Mouse (Mus musculus) CH12F3 (cell line): ENCODE measurements around the gene Efna5.

ENCODE experiments used
- in situ Hi-C: fragments of 300-500 bp; cut with MboI; formaldehyde crosslinking; loops from 2 replicates; pipeline ENCODE4 v1.14.3; 2020; ENCODE audit warnings: low sequenced_read_pairs

Gene Efna5

GRCm38 (mm10) chr17:62752381-62752889, 128.7 kb downstream of the Efna5 start:
- in situ Hi-C loops, result no loop called here

- in situ Hi-C loops, result no loop called here
Observed at GRCm38 (mm10) chr17:62750647-62751046, 130.5 kb downstream of the Efna5 start.

- in situ Hi-C loops, result no loop called here
Observed at GRCm38 (mm10) chr17:62748803-62749619, 132.1 kb downstream of the Efna5 start.

GRCm38 (mm10) chr17:62747381-62747780, 133.7 kb downstream of the Efna5 start:
- in situ Hi-C loops, result no loop called here

- in situ Hi-C loops, result no loop called here
Observed at GRCm38 (mm10) chr17:62746827-62747226, 134.3 kb downstream of the Efna5 start.

GRCm38 (mm10) chr17:62745286-62745685, 135.8 kb downstream of the Efna5 start:
- in situ Hi-C loops, result no loop called here

GRCm38 (mm10) chr17:62744239-62744638, 136.9 kb downstream of the Efna5 start:
- in situ Hi-C loops, result no loop called here

- in situ Hi-C loops, result no loop called here
Observed at GRCm38 (mm10) chr17:62741702-62742101, 139.4 kb downstream of the Efna5 start.

- in situ Hi-C loops, result no loop called here
Observed at GRCm38 (mm10) chr17:62741020-62741419, 140.1 kb downstream of the Efna5 start.

GRCm38 (mm10) chr17:62739993-62740392, 141.1 kb downstream of the Efna5 start:
- in situ Hi-C loops, result no loop called here

GRCm38 (mm10) chr17:62737404-62737803, 143.7 kb downstream of the Efna5 start:
- in situ Hi-C loops, result no loop called here

GRCm38 (mm10) chr17:62735943-62736342, 145.2 kb downstream of the Efna5 start:
- in situ Hi-C loops, result no loop called here

- in situ Hi-C loops, result no loop called here
Observed at GRCm38 (mm10) chr17:62734901-62735300, 146.2 kb downstream of the Efna5 start.

GRCm38 (mm10) chr17:62734067-62734466, 147.1 kb downstream of the Efna5 start:
- in situ Hi-C loops, result no loop called here

GRCm38 (mm10) chr17:62729754-62730470, 151.2 kb downstream of the Efna5 start:
- in situ Hi-C loops, result no loop called here

GRCm38 (mm10) chr17:62728142-62728917, 152.8 kb downstream of the Efna5 start:
- in situ Hi-C loops, result no loop called here

GRCm38 (mm10) chr17:62726102-62726501, 155.0 kb downstream of the Efna5 start:
- in situ Hi-C loops, result no loop called here

GRCm38 (mm10) chr17:62722962-62723361, 158.2 kb downstream of the Efna5 start:
- in situ Hi-C loops, result no loop called here

- in situ Hi-C loops, result no loop called here
Observed at GRCm38 (mm10) chr17:62721595-62721994, 159.5 kb downstream of the Efna5 start.

GRCm38 (mm10) chr17:62720740-62721450, 160.2 kb downstream of the Efna5 start:
- in situ Hi-C loops, result no loop called here
